Mouse (Mus musculus): ENCODE results near the gene Gm10964.
"Not testable (repeated sequence)": the region's sequence is repeated elsewhere in the genome, so short reads cannot be mapped to it uniquely, and the experiment has no call there.

Gene Gm10964

DNA sequence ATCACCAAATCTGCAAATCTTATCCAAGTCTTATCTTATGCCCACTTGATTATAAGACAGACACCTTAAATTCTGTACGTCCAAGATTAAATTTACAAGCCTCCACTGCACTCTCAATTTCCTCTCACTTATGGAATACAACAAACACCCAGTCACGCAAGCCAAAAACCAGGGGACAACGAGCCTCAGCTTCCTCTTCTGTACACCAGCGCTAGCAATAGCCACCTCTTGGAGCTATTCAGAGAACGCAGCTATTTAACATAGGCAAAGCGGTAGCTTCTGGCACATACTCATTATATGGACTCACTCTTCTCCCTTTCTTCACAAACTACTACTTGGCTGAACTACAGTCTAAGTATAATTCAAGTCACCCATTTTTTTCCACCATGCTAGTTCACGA, 40.0 kb downstream of the Gm10964 start:
- DNase-seq (ENCODE audit: low read depth, low spot score): no peak

DNA sequence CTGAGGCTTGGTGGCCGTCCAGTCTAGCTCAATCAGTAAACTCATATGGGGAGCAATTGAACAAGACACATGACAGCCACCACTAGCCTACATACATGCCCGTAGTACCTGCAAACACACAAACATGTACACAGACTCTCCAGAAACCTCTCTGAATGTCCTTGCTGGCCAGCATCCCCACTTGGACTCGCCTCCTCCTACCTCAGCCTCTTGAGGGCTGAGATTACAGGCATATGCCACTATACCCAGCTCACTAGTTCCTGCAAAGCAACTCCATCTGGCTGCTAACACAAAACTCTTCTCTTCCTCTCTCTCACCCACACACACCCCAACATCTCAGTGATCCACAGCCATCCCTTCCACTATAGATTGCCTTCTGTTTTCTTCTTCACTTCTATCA, 41.1 kb downstream of the Gm10964 start:
- no peak for DNase-seq (ENCODE audit: low read depth, low spot score)

DNA sequence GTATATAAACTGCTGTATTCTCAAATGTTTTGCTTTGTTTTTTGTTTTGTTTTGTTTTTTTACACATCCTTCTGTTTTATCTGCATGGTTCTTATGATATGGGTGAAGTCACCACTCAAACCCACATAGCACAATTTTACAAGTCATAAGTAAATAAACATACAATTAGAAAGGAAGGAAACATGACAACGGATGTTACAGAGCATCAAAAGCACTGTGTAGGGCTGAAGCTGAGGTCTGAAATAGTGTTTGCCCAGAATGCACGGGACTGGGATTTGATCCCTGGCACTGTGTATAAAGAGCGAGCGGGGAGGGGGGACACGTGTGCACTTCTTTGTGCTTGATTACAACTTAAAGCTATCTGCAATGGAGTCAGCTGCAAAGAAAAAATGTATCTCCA, 41.6 kb downstream of the Gm10964 start:
- no peak for DNase-seq (ENCODE audit: low read depth, low spot score)

DNA sequence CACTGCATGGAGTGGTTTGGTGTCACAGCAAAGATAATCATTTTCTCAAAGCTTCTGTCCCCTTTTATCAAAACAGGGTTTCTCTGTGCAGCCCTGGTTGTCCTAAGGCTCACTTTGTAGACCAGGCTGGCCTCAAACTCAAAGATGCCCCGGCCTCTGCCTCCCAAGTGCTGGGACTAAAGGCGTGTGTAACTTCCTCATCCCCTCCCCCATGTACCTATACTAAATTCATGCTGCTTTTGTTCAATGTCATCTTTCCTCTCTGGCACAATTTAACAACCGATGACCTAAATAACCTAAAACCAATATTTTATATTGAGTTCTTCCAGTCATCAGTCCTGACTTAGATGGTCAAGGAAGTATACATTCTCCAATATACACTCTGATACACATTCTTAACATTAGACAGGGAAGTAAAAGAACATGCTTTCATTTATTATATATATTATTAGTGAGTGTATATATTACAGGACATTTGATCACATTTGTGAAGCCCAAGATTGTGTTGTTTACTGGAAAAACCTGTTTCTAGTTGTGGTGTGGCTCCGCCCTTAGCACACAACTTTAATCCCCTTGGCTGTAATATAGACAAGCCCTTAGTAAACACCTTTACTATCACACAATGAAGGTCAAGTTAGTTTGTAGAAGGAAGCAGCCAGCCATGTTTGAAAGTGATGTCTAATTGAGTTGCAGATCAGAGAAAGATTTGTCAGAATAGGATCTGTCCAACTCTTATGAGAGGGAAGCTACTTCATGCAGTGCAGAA, 43.9 kb downstream of the Gm10964 start:
- DNase-seq (ENCODE audit: low read depth, low spot score): no peak

DNA sequence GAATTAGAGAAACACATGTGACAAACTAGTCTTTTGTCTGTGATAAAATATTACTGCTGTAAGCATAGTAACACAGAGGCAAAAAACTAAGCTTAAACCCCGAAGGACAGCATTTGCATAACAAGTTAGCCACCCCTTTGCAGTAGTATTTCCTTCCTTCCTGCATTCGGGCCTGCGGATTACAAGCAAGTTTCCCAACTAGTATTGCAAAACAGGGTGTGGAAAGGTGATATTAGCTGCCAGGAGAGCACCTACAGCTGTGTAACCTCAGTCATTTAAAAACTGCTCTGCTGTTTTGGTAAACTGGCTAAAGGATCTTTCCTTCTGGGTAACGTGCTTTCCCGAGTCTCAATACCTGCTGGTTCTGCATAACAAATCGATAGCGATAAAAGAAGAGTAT, 48.1 kb downstream of the Gm10964 start:
- DNase-seq (ENCODE audit: low read depth, low spot score): no peak

DNA sequence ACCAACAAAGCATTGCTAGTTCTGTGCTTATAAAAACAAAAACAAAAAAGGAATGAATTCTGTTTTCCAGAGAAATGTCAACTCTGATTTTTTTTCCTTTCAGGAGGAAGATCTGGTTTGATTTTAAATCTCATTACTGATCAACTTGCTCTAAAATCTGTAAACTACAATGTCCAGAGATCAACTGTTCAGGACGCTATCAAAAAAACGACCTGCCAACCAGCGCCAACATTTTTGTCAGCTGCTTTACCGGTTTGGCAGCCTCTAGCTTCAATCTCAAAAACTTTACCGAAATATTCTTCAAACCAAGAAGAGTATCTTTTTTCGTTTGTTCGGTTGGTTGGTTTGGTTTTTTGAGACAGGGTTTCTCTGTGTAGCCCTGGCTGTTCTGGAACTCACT, 49.9 kb downstream of the Gm10964 start:
- no peak for DNase-seq (ENCODE audit: low read depth, low spot score)

DNA sequence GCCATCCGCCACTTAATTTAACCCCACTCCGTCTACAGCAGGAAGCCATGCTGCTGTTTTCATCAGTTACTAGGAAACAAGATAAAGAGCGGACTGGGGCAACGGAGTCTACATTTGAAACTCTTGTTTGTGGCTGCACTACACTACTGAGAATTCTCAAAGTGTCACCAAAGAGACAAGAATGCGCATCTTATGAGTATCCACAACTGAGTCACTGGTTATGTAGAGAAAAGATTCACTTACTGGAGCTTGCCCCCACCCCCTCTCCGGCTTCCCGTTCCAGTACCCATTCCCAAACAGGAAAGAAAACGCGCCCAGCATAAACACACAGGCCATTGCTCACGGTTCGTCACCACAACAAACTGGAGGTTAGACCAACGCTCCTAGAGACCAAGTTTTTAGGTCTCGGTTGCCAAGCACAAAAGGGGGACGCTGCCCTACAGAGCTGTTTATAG, 50.8 kb downstream of the Gm10964 start:
- DNase-seq (ENCODE audit: low read depth, low spot score): peak; percentile 45

DNA sequence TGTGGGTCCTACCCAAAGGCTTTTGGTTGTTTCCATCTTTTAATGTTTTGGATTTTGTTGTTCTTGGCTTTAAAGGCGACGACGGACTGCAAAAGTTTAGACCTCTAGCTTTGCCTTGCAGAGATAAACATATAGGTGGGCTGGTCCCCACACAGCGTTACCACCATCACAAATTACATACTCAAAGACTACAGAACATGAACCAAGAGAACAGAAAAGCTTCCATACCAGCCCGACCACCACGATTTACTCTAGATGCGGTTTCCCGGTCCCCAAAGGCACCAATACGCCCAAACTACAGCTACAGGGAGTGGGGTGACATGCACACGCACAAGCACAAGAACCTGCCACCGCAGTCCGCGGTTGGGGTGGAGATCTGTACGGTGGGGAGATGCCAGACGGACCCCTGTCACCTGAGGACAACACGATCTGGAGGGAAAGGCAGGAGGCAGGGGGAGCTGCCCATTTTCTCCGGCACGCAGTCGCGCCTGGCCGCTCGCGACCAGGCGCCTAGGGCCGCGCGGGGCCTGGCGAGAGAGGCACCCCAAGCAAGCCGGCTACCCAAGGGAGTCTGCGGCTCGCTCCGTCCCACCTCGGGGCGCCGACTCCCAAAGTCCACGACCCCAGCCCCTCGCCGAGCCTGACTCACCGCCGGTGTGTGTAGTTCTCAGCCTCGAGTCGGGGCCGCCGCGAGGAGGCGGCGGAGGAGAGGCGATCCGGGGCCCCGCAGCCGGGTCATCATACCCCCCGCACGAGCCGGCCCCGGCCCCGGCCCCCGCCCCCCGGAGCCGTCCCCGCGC, 51.4 kb downstream of the Gm10964 start:
- peak; percentile 35 for DNase-seq (ENCODE audit: low read depth, low spot score)

DNA sequence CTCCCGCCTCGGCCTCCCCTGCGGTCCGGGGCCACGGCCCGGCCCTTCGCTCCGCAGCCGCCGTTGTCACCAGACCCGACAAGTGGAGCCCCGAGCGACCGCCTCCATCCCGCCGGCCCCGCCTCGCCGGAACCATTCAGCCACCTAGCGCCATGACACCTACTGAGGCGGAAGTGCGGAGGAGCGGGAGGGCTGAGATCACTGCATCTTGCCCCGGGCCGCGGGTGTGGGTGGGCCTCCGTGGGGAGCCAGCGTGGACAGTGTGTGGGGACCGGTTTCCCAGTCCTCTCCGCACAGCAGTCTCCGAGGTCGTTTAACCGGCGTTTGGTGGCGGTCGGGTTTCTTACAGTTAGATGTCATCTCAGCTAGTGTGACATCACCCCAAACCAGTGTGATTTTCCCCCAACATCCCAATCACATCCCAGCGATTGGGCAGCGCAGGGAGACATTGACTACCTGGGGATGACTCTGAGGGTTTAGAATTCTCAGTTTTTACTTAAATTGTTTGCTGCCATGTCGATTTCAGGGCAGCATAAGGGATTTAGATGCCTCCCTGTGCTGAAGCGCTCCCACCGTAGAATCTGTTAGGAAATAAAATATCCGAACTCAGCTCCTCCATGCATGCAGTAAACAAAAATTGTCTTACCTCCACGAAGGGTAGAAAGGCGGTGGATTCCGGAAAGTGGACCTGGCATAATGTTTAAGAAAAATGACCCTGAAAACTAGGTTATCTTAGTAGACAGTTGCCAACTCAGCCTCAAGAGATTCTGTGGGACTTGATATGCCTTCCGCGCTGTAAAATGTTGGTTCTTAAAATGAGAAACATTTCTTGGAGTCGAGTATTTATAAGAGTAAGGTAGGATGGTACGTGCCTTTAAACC, 52.3 kb downstream of the Gm10964 start, which contains the start of gene Hipk1:
Hipk1 (minus strand) TSS at position 334 of the 881 bp plus-strand sequence.
- peak; percentile 90 for DNase-seq (ENCODE audit: low read depth, low spot score)

DNA sequence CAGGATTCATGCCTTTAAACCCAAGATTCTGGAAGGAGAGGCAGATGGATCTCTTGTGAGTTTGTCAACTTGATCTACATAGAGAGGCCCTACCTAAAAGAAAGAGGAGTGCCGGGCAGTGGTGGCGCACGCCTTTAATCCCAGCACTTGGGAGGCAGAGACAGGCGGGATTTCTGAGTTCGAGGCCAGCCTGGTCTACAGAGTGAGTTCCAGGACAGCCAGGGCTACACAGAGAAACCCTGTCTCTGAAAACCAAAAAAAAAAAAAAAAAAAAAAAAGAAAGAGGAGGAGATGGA, 52.9 kb downstream of the Gm10964 start:
- not testable (repeated sequence) for DNase-seq (ENCODE audit: low read depth, low spot score)

DNA sequence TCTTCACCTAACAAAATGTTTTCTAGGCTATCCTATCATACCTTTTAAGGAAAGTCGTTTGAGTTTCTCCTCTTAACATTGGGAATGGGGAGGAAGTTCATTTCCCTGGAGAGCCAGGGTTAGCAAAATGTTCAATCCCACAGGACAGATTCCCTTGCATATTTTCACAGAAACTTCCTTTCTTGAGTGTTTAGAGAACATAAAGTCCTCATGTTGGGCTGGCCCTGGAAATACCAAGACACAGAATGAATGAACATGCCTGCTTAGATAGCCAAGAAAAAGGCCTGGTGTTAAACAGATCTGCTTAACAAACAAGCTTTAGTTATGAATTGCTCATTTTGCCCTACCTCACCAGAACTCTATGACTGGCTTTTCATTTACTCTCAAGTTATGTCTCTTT, 53.4 kb downstream of the Gm10964 start:
- DNase-seq (ENCODE audit: low read depth, low spot score): no peak
